Mouse (Mus musculus) MEL-GATA-1-ER (cell line): ENCODE results near the gene Zfp78.

ENCODE experiments used
- DNase-seq: peaks from one replicate; pipeline ENCODE4 v3.0.0-alpha.2; 2012; ENCODE audit warnings: low read depth; ENCODE audit errors: extremely low read depth

Gene Zfp78

DNA sequence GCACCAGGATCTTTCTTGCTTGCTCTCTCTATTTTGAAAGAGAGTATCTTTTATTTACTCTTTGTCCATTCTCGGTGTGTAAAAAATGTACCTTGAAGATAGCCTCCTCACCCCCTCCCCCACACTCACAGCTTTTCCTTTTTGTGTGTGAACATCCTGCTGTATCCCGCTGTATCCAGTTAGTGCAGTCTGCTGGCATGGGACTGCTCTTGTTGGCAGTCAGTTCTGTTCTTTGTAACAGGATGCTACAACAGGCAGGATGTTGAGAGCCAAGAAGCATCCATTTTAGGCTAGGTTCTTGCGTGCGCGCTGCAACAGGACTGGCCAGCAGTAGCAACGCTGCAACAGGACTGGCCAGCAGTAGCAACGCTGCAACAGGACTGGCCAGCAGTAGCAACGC is 23.9 kb downstream of the Zfp78 start:
- DNase-seq: no peak

GRCm38 (mm10) chr7:6388971-6389370 is 25.9 kb downstream of the Zfp78 start:
- DNase-seq: no peak

- no peak for DNase-seq
Observed at GRCm38 (mm10) chr7:6389449-6389848, 26.4 kb downstream of the Zfp78 start.

GRCm38 (mm10) chr7:6397996-6398975 is 35.2 kb downstream of the Zfp78 start, which contains the start of gene Smim17:
Smim17 (plus strand) TSS chr7:6398715.
- no peak for DNase-seq

DNA sequence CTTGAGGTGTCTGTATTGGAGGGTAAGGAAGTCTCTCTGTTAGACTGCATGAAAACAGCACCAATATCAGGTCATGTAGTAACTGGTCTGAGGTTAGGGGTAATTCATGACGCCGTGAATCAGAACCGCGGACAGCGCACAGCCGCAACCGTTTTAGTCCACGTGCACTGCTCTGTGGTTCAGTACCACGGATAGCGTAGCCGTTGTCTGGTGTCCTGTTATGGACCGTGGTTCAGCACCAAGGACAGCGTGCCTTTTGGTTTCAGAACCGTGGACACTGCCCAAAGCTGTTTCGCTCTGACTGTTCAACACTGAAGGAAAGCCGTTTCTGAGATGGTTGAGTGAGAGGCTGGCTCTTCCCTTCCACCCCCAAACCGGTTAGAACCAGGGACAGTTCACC is 47.0 kb downstream of the Zfp78 start, which contains the start of gene Gm20715:
Gene Gm20715 (plus strand): TSS at position 235 of the 400 bp plus-strand sequence.
- DNase-seq: peak; percentile 65

DNA sequence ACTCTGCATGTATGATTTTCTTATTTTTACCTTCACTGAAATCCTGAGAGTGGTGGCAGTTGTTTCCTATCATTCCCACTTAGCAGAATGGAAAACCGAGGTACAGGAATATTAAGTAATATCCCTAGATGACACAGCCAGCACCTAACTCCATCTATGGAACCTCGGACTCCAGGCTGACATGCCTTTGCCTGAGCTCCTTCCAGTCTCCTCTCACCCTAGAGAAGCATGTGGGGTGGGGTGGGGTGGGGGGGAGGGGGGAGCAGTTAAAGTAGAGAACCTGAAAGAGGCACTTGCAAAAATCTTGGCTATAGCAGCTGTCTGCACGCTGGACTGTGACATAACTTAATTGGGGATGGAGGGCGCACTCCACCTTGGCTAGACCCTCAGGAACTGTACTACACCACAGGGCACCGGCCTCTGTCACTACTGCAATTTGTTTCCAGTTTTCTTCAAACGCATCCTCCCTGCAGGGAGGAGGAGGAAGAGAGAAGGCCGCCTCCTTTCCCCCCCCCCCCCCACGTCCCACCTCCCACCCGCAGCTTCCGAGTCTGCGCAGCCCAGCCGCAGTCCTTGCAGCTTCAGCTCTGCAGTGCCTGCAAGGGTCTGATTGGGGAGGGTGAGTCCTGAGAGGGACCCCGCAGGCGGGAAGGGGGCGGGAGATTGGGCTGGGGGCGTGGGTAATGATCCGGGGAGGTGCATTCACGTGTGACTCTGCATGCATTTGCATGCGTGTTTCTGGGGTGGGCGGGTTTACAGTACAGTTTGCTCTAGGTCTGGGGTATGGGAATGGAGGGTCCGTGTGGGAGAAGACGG is 51.8 kb downstream of the Zfp78 start:
- DNase-seq: no peak

- DNase-seq: no peak
Observed at GRCm38 (mm10) chr7:6415442-6415787, 52.3 kb downstream of the Zfp78 start.

GRCm38 (mm10) chr7:6419894-6420293 is 56.8 kb downstream of the Zfp78 start:
- DNase-seq: no peak

GRCm38 (mm10) chr7:6429381-6429780 is 66.3 kb downstream of the Zfp78 start:
- DNase-seq: no peak

DNA sequence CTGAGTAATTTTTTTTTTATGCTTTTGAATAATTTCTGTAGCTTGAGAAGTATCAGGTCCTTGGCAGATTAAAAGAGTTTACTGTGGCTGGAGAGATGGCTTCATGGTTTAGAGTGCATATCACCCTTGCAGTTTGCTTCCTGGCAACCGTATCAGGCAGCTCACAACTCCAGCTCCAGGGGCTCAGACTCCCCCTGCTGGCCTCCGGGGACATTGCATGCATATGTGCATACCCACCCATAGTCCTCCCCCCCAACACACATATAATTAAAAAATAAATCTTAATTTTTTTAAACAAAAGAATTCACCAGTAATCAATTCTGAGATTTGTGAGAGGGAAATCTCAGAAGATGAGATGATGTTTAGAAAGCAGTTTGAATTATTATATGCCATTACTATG is 67.3 kb downstream of the Zfp78 start:
- peak; percentile 6 for DNase-seq
